Mouse (Mus musculus): Measurements from ENCODE around the gene Myo7a.

DNA sequence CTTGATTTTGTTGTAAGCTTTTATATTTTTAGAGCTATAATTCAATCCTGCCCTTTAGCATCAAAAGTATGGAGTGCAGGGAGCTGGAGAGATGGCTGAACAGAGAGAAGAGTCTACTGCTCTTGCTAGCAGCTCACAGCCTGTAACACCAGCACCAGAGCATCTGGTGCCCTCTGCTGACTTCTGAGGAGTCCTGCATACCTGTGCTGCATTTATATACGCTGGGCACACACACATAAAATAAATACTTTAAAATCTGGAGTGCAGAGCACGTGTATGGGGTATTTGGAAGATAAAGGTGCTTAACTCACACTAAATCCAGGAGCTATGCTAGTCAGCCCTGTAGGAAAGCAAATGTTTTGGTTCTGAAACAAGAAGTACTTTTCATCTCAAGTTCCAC is 33.0 kb downstream of the Myo7a start:
- TF ChIP-seq CTCF (IDR thresholded peaks at IDR 0.05; ENCODE audit: insufficient read depth, low read depth, low read length) (no peak), POLR2A (IDR thresholded peaks at IDR 0.05; ENCODE audit: insufficient read depth, low read depth, low read length) (no peak)
